29 mouse cellular contexts compared by ENCODE assay signal in genomic region chr12:71501299-71501810, GRCm38 (mm10).
DNase-seq lines count a peak whose midpoint lies in the region; ATAC-seq and TF ChIP-seq lines count a peak whose summit lies in the region.
"Had no signal": no experiment of that assay in that cellular context is flagged by ENCODE, and none has a peak within 500 bp of the region (broad histone marks: within the 10 kb centered on the region; RNA-seq: fewer than 3 reads in every experiment).

No protein-coding gene starts in this region.

- no peak overlapping the region for H3K9ac ChIP-seq in hindbrain, embryonic 13.5 days
- H3K9ac ChIP-seq in embryonic facial prominence, embryonic 15.5 days = no peak overlapping the region
- no peak overlapping the region for H3K9ac ChIP-seq in forebrain, postnatal 0 days
- H3K9ac ChIP-seq: intestine, embryonic 15.5 days; limb, embryonic 15.5 days; liver, embryonic 13.5 days; neural tube, embryonic 12.5 days had no signal

- peaks cover 11% of the 10 kb centered on the region for H3K4me1 ChIP-seq in hindbrain, embryonic 13.5 days (replicated peaks)
- H3K4me1 ChIP-seq in hindbrain, embryonic 10.5 days (replicated peaks) = no peaks in the 10 kb centered on the region
- H3K4me1 ChIP-seq in embryonic facial prominence, embryonic 15.5 days = peaks cover 10% of the 10 kb centered on the region; the same call in 1 of the 2 replicates
- H3K4me1 ChIP-seq in forebrain, postnatal 0 days (ENCODE audit: insufficient read depth) = no peaks in the 10 kb centered on the region; the same call in 1 of the 2 replicates
- H3K4me1 ChIP-seq: intestine, embryonic 15.5 days; liver, embryonic 13.5 days had no signal

- no peaks in the 10 kb centered on the region for H3K27me3 ChIP-seq in hindbrain, embryonic 13.5 days
- no peaks in the 10 kb centered on the region for H3K27me3 ChIP-seq in hindbrain, embryonic 10.5 days (ENCODE audit: insufficient read depth, poor library complexity, severe bottlenecking)
- no peaks in the 10 kb centered on the region for H3K27me3 ChIP-seq in embryonic facial prominence, embryonic 15.5 days
- no peaks in the 10 kb centered on the region for H3K27me3 ChIP-seq in forebrain, postnatal 0 days (ENCODE audit: insufficient read depth, low read length)
- H3K27me3 ChIP-seq: CH12.LX; intestine, embryonic 15.5 days; limb, embryonic 15.5 days; liver, embryonic 13.5 days; neural tube, embryonic 12.5 days had no signal

- no peak for DNase-seq in hindbrain, embryonic 10.5 days (ENCODE audit: low spot score)
- DNase-seq in brain, embryonic 14.5 days (ENCODE audit: low read depth) = peak; percentile 70
- peak; percentile 38 for DNase-seq in forebrain, postnatal 0 days
- DNase-seq in testis, postnatal 10 days (ENCODE audit: low spot score) = no peak
- DNase-seq: adrenal gland, adult 8-10 months; cerebellum, adult 8-10 months; cerebellum, postnatal 25 days; gastrocnemius, adult 2 months; heart, adult 2 months; heart, postnatal 14 days; kidney, adult 8-10 months; kidney, postnatal 4 days; layer of hippocampus, postnatal 36 days; liver, embryonic 13.5 days; lung, adult 18-20 months; lung, postnatal 10 days had no signal

- H3K4me3 ChIP-seq in hindbrain, embryonic 13.5 days = no peak overlapping the region
- no peak overlapping the region for H3K4me3 ChIP-seq in hindbrain, embryonic 10.5 days
- H3K4me3 ChIP-seq in embryonic facial prominence, embryonic 15.5 days (replicated peaks) = no peak overlapping the region
- no peak overlapping the region for H3K4me3 ChIP-seq in forebrain, postnatal 0 days (ENCODE audit: low read depth, low read length)
- H3K4me3 ChIP-seq: gastrocnemius, adult 2 months; heart, adult 2 months; intestine, embryonic 15.5 days; limb, embryonic 10.5 days; limb, embryonic 15.5 days; liver, embryonic 13.5 days; myocyte; neural tube, embryonic 12.5 days had no signal

- no peak overlapping the region for H3K4me2 ChIP-seq in hindbrain, embryonic 13.5 days
- no peak overlapping the region for H3K4me2 ChIP-seq in embryonic facial prominence, embryonic 15.5 days (replicated peaks)
- H3K4me2 ChIP-seq in forebrain, postnatal 0 days (ENCODE audit: low read depth) = no peak overlapping the region
- H3K4me2 ChIP-seq: intestine, embryonic 15.5 days; limb, embryonic 15.5 days; liver, embryonic 13.5 days; neural tube, embryonic 12.5 days had no signal

- H3K36me3 ChIP-seq in hindbrain, embryonic 13.5 days = no peaks in the 10 kb centered on the region
- no peaks in the 10 kb centered on the region for H3K36me3 ChIP-seq in hindbrain, embryonic 10.5 days
- H3K36me3 ChIP-seq in embryonic facial prominence, embryonic 15.5 days = no peaks in the 10 kb centered on the region
- H3K36me3 ChIP-seq in forebrain, postnatal 0 days (ENCODE audit: insufficient read depth) = no peaks in the 10 kb centered on the region
- H3K36me3 ChIP-seq: intestine, embryonic 15.5 days; limb, embryonic 10.5 days; limb, embryonic 15.5 days; liver, embryonic 13.5 days; neural tube, embryonic 12.5 days had no signal

- 65% methylated on average over 7 of the region's 7 CpGs for WGBS in hindbrain, embryonic 13.5 days
- WGBS in hindbrain, embryonic 10.5 days = 78% methylated on average over 7 of the region's 7 CpGs
- WGBS in embryonic facial prominence, embryonic 15.5 days = 32% methylated on average over 7 of the region's 7 CpGs
- 53% methylated on average over 7 of the region's 7 CpGs for WGBS in forebrain, postnatal 0 days

- TF ChIP-seq POLR2A in brain, embryonic 14.5 days (IDR thresholded peaks at IDR 0.05; ENCODE audit: borderline replicate concordance, extremely low read depth, insufficient read depth, insufficient read length, poor library complexity, severe bottlenecking) = no peak

- no peak for TF ChIP-seq CTCF in brain, embryonic 14.5 days (IDR thresholded peaks at IDR 0.05; ENCODE audit: borderline replicate concordance, extremely low read depth, insufficient read depth, insufficient read length)
- TF ChIP-seq CTCF in forebrain, postnatal 0 days (IDR thresholded peaks at IDR 0.05; ENCODE audit: low read depth) = no peak

- no peaks in the 10 kb centered on the region for H3K9me3 ChIP-seq in hindbrain, embryonic 13.5 days
- H3K9me3 ChIP-seq in hindbrain, embryonic 10.5 days = no peaks in the 10 kb centered on the region
- H3K9me3 ChIP-seq in embryonic facial prominence, embryonic 15.5 days (replicated peaks) = no peaks in the 10 kb centered on the region
- H3K9me3 ChIP-seq in forebrain, postnatal 0 days (ENCODE audit: low read length) = no peaks in the 10 kb centered on the region
- H3K9me3 ChIP-seq: intestine, embryonic 15.5 days; limb, embryonic 10.5 days; limb, embryonic 15.5 days; liver, embryonic 13.5 days; neural tube, embryonic 12.5 days had no signal

- H3K27ac ChIP-seq in hindbrain, embryonic 13.5 days = peak overlapping the region; percentile 23; the same call in 1 of the 2 replicates
- H3K27ac ChIP-seq in hindbrain, embryonic 10.5 days = no peak overlapping the region
- H3K27ac ChIP-seq in embryonic facial prominence, embryonic 15.5 days (replicated peaks) = peak overlapping the region; percentile 48; the same call in 1 of the 2 replicates
- H3K27ac ChIP-seq in forebrain, postnatal 0 days (ENCODE audit: low read depth, low read length) = no peak overlapping the region
- H3K27ac ChIP-seq: gastrocnemius, adult 2 months; heart, adult 2 months; hindbrain, postnatal 0 days; intestine, embryonic 15.5 days; kidney, postnatal 0 days; limb, embryonic 10.5 days; limb, embryonic 15.5 days; liver, embryonic 13.5 days; macrophage; neural tube, embryonic 12.5 days had no signal

- ATAC-seq in hindbrain, embryonic 13.5 days (ENCODE audit: low FRiP score) = no peak
- no peak for ATAC-seq in embryonic facial prominence, embryonic 15.5 days (ENCODE audit: insufficient number of reproducible peaks, low FRiP score, low TSS enrichment, low read depth)
- ATAC-seq in forebrain, postnatal 0 days = peak; percentile 71
- ATAC-seq: activated CD4-positive, CD25-positive, alpha-beta regulatory T cell, adult 4 months; hindbrain, postnatal 0 days; intestine, embryonic 15.5 days; midbrain, embryonic 16.5 days had no signal

Comparison
In these comparisons a context has a peak if more than half of its experiments do, and no peak if none do; other contexts are left out.
1. H3K27ac ChIP-seq: peak in hindbrain, embryonic 13.5 days (single experiment) and embryonic facial prominence, embryonic 15.5 days (single experiment); none in hindbrain, embryonic 10.5 days (single experiment) and forebrain, postnatal 0 days (single experiment).
2. DNase-seq: peak in brain, embryonic 14.5 days (single experiment) and forebrain, postnatal 0 days (single experiment); none in hindbrain, embryonic 10.5 days (single experiment) and testis, postnatal 10 days (single experiment).